Mouse (Mus musculus): ENCODE measurements around the gene Zfp961. TPM values are rescaled to one million over a fixed set of nuclear protein-coding genes. Genes with fewer than 3 reads are reported as not detected.
"Not testable (repeated sequence)": the region's sequence is repeated elsewhere in the genome, so short reads cannot be mapped to it uniquely, and the experiment has no call there.

Gene Zfp961
- 10 to 100 TPM; 22.0 to 30.6 (median 27.0) TPM for total RNA-seq (2022)

DNA sequence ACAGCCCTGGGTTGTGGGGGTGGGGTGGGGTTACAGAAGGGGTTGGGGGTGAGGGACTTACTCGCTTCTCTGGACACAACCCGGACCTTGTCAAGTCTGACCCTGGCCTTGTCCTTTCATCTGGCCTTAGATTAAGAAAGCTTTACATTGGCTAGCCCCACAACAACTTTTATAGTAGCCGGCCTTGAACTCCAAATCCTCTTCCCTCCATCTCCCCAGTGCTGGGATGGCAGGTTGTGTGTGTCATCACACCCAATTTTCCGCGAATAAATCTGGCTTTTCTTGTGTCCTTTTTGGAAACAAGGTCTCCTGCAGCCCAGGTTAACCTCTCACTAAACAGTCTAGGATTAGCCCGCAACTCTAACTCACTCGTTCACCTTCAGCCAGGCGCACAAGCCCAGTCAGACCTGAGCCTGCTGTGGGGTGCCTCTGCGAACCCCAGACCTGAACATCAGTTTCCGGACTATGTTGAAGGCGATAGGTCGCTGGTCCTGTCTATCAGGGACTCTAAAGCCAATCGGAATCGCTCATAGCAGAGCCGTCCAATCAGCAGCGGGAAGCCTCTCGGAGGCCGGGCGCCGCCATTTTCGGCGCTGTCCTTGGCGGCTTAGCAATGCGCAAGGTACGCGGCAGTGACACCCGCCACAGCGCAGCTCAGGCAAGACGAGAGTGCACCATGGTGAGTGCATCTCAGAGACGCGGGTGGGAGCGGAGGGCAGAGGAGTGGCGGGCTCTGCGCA is at the start of gene Zfp961:
Zfp961 (plus strand) TSS at position 557 of the 740 bp plus-strand sequence.
- DNase-seq: peak; percentile 96

DNA sequence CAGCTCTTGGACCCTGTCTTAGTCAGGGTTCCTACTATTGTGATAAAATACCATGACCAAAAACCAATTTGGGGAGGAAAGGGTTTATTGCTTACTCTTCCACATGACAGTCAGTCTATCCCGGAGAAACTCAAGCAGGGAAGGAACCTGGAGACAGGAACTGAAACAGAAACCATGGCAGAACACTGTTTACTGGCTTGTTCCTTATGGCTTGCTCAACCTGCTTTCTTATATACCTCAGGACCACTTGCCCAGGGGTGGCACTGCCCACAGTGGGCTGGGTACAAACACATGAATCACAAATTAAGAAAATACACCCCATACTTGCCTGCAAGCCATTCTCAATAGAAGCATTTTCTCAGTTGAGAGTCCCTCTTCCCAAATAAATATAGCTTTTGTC is 47.8 kb upstream of the Zfp961 start:
- DNase-seq: not testable (repeated sequence)

DNA sequence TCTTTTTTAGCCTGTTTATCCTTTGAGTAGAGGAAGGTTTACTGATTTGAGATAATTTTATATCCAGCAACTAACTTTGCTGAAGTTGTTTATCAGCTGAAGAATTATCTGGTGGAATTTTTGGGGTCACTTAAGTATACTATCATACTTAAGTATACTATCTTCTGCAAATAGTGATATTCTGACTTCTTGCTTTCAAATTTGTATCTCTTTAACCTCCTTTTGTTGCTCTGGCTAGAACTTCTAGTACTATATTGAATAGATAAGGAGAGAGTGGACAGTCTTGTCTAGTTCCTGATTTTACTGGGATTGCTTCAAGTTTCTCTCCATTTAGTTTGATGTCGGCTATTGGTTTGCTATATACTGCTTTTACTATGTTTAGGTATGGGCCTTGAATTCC is 44.0 kb upstream of the Zfp961 start:
- DNase-seq: no peak

DNA sequence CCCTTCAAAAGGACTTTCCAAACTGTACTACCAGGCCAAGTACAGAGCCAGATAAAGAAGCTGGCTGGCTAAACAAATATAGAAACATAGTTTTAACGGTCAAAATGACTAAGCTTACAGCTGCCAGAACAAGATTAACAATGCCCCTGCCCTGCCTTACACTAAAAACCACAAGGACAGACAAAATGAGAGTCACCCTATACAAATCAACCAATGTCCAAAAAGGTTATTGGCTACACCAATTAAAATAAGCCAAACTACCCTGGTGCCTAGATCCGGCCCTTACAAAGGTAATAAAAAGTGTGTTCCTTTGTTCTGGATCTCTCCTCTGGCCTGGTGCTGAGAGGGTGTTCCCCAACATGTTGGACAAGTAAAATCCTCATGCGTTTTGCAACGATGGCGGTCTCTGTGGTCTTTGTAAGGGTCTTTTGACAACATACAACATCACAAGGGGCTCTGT is 43.0 kb upstream of the Zfp961 start:
- DNase-seq: no peak

- peak; percentile 85 for DNase-seq
These were observed 42.3 kb upstream of the Zfp961 start, which contains the start of the genes Zfp882 and Zfp617 for GRCm38 (mm10) chr8:71908309-71909261. Gene Zfp882 (plus strand): TSS chr8:71908608. Gene Zfp617 (plus strand): TSS chr8:71908635.

DNA sequence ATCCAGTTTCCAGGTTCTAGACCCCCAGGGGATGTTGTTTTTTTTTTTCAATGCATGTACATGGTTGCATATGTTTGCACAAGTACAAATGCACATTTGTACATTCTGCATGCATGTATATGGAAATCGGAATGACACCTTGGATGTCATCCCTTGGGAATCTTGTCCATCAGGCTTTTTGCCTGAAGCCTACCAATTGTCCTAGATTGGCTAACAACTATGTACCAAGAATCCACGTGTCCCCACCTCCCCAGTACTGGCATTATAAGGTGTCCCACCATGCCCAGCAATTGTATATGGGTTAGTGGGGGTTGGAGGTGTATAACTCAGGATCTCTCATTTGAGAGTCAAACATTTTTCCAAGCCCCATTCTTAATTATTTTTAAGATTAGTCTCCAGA is 38.6 kb upstream of the Zfp961 start:
- DNase-seq: no peak

- DNase-seq: peak; percentile 96
These were observed 28.1 kb upstream of the Zfp961 start for GRCm38 (mm10) chr8:71922567-71923401.

- DNase-seq: no peak
These were observed 25.0 kb upstream of the Zfp961 start for GRCm38 (mm10) chr8:71925791-71926190.

- peak; percentile 33 for DNase-seq
These were observed 24.3 kb upstream of the Zfp961 start for GRCm38 (mm10) chr8:71926551-71926950.

- DNase-seq: no peak
These were observed 23.1 kb upstream of the Zfp961 start for GRCm38 (mm10) chr8:71927779-71928178.

DNA sequence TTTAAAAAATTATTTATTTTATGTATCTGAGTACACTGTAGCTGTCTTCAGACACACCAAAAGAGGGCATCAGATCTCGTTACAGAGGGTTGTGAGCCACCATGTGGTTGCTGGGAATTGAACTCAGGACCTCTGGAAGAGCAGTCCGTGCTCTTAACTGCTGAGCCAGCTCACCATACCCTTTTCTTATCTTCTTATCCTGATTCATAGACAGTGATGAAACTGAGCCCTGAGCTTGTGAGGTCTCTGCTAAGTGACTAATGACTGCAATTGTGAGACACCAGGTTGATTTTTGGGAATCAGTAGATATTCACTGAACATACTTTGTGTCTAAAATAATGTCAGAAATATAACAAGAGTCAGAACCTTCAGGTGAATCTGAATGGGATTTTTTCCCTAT is 12.8 kb upstream of the Zfp961 start:
- not testable (repeated sequence) for DNase-seq

DNA sequence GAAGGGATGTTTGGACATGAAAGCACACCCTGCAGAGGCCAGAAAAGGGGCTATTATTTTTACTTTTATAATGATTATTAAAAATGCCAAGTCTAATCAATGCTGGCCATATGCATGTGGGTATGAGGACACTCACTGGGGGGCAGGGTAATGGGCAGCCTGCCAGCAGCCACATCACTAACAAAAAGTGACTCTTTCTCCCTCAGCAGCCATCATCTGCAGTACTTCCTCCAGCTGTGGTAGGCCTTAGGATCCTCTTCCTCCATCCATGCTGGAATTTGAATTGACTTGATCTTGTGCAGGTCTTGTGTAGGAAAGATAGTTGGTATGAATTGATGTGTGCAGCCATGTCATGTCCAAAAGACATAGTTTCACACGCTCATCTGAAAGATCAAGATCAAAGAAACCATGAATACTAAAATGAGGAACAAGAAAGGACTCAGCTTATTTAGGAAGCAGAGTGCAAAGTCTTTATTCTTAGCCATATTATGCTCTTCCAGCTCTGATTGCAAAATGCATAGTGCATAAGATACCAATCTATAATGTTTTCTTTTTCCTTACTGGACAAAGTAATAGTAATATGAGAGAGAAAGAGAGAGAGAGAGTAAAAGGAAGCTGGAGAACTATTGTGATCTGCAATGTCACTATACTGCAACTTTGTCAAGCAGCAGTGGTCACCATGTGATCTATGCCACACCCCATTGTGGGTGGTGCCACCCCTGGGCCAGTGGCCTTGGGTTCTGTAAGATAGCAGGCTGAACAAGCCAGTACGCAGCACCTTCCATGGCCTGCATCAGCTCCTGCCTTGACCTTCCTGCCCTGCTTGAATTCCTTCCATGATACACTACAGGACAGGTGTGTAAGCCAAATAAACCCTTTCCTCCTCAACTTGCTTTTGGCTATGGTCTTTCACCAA is 10.3 kb upstream of the Zfp961 start:
- DNase-seq: no peak

- no peak for DNase-seq
These were observed 9.1 kb upstream of the Zfp961 start for GRCm38 (mm10) chr8:71941776-71942175.

- DNase-seq: no peak
These were observed 2.2 kb upstream of the Zfp961 start for GRCm38 (mm10) chr8:71948624-71949023.

DNA sequence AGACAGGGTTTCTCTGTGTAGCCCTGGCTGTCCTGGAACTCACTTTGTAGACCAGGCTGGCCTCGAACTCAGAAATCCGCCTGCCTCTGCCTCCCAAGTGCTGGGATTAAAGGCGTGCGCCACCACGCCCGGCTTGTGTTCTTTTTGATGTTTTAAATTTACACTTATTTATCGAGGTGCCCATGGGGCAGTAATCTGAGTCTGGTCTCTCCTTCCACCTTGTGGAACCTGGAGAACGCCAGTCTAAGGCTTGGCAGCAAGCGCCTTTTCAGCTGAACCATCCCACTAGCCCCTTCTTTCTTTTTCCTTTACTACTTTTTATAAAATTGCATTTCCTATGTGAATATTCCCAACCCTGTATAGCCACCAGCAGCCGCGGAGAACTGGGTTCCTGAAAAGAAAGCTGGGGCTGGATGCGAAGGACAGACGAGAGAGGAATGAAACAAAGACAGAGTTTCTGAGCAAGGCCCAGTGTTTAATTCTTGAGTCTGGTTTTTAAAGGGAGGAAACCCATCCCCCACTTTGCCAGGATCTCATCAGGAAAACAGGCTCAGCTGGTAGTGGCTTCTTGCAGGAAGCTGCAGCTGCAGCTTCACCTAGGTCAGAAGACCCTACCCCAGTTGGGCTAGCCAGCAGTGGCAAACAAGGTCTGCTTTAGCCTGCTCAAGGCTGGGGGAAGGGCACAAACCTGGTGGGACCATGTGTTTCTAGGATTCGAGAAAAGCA is 761 bp downstream of the Zfp961 start:
- DNase-seq: no peak

- DNase-seq: no peak
These were observed 1.7 kb downstream of the Zfp961 start for GRCm38 (mm10) chr8:71952489-71952888.

DNA sequence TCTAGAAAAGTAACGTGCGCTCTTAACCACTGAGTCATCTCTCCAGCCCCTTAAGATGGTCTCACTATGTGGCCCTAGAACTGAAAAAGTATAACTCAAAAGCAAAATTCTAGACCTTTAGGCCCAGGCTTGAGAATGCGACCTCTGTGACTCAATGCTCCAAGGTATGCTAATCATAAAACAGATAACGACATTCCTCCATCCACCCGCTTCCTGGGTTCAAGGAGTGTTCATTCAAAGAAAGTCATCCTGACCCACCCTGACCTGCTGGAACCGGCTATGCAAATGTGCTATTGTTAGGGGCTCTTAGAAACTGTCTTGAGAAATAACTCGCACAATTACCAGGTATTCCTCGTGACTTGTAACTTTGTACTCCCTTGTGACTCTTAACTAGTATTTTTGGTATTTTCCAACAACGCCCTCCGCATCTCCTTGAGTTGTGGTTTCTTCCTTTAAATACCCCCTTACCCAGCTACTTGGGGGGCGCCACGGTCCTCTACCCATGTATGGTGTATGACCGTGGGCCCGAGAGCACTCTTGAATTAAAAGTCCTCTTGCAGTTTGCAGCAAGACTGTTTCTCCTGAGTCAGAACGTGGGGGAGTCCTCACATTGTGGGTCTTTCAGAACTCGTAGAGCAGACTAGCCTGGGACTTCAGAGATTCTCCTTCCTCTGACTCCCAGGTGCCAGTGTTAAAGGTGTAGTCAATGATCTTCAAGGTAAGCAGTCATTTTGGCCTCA is 2.3 kb downstream of the Zfp961 start:
- DNase-seq: not testable (repeated sequence)

DNA sequence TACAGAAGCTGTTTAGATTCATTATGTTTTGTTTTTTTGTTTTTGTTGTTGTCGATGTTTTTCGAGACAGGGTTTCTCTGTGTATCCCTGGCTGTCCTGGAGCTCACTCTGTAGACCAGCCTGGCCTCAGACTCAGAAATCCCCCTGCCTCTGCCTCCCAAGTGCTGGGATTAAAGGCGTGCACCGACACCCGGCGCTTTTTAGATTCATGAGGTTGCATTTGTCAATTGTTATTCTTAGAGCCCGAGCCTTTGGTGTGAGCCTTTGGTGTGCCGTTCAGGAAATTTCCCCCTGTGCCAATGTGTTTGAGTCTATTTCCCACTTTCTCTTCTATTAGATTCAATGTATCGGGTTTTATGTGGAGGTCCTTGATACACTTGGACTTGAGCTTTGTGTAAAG is 3.8 kb downstream of the Zfp961 start:
- DNase-seq: no peak

GRCm38 (mm10) chr8:71960483-71960882 is 9.6 kb downstream of the Zfp961 start:
- no peak for DNase-seq

DNA sequence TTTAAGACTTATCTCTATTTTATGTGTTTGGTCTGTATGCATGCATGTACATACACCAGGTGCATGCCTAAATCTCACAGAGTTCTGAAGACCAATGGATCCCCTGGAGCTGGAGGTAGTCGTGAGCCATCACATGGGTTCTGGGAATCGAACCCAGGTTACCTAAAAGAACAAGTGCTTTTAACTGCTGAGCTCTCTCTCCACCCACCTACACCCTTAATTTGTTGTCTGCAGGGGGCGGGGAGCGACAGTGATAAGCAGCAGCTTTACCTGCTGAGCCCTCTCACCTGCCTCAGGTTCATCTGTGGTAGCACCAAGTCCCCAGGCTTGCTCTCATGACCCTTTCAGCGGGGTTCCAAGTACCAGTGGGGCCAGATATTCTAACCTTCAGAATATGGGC is 11.0 kb downstream of the Zfp961 start:
- DNase-seq: no peak

Measured in adrenal gland, adult 8-10 months (tissue).